Mouse (Mus musculus): ENCODE measurements at regions not wholly inside any gene's neighbourhood (a gene's known extent, or its start where the extent isn't known, plus 50 kb on each side); places are given as distances from the start of the nearest gene placed in this dataset.

GRCm38 (mm10) chr15:97438235-97438760 is 191.2 kb upstream of the Amigo2 start:
- H3K27ac ChIP-seq, result no peak overlapping the region
- TF ChIP-seq CTCF (IDR thresholded peaks at IDR 0.05), result no peak
- intact Hi-C loops (cut with DNase I), result no loop called here
- DNase-seq, result no peak
- no peak overlapping the region for H3K4me3 ChIP-seq
